Mouse (Mus musculus) embryonic facial prominence, embryonic 14.5 days (tissue): ENCODE data around the gene Ikbip. TPM values are rescaled to one million over a fixed set of nuclear protein-coding genes. Genes with fewer than 3 reads are reported as not detected.

Experiments used
- ATAC-seq: fragments of 200-750 bp; cut with Nextera tagmentation; 2 replicates; pipeline ENCODE4 v1.8.0; 2017; ENCODE audit warnings: low read depth, moderate number of reproducible peaks, moderate TSS enrichment
- DNase-seq: peaks from one replicate; pipeline ENCODE4 v3.0.0-alpha.2; 2015; ENCODE audit warnings: low spot score
- H3K27ac ChIP-seq: fragments of 300-500 bp; sonication (generic); replicated peaks from 2 replicates; pipeline ENCODE4 v1.5.1; 2014; ENCODE audit warnings: low read depth, mild to moderate bottlenecking, low read length, moderate library complexity
- H3K27me3 ChIP-seq: fragments of 300-500 bp; sonication (generic); replicated peaks from 2 replicates; pipeline ENCODE4 v1.6.1; 2014; ENCODE audit warnings: low read length; ENCODE audit not compliant: control insufficient read depth, insufficient read depth
- H3K36me3 ChIP-seq: fragments of 300-500 bp; sonication (generic); 2 replicates; pipeline ENCODE4 v1.6.1; 2014; ENCODE audit warnings: low read length, mixed read lengths; ENCODE audit not compliant: control insufficient read depth, insufficient read depth
- H3K4me1 ChIP-seq: fragments of 300-500 bp; sonication (generic); 2 replicates; pipeline ENCODE4 v1.6.1; 2014; ENCODE audit warnings: antibody characterized with exemption, low read length; ENCODE audit not compliant: control insufficient read depth, insufficient read depth
- H3K4me2 ChIP-seq: fragments of 300-500 bp; sonication (generic); 2 replicates; pipeline ENCODE4 v1.6.1; 2014; ENCODE audit warnings: low read depth, mild to moderate bottlenecking, low read length, moderate library complexity, mixed read lengths
- H3K4me3 ChIP-seq: fragments of 300-500 bp; sonication (generic); 2 replicates; pipeline ENCODE4 v1.5.1; 2014; ENCODE audit warnings: low read depth, mild to moderate bottlenecking, low read length
- H3K9ac ChIP-seq: fragments of 300-500 bp; sonication (generic); 2 replicates; pipeline ENCODE4 v1.6.1; 2014; ENCODE audit warnings: low read depth, mild to moderate bottlenecking, low read length, moderate library complexity, mixed read lengths
- H3K9me3 ChIP-seq: fragments of 300-500 bp; sonication (generic); 2 replicates; pipeline ENCODE4 v1.6.1; 2016; ENCODE audit warnings: low read length; ENCODE audit not compliant: control insufficient read depth
- WGBS: fragments of 180-500 bp; shearing (Covaris S2); extraction: QIAGEN DNeasy Blood & Tissue Kit; methylation state at CpG from one replicate; pipeline ENCODE4 v1.1.7; 2014; 5-methylcytosine and 5-hydroxymethylcytosine counted together
- polyA plus RNA-seq: library from polyadenylated mRNA; unstranded; fragments of >200 nt; fragmentation: Nextera tagmentation; extraction: Ambion mirVana; gene quantifications from 2 replicates; pipeline ENCODE4 v1.2.1, GENCODE M21; 2014

Ikbip gene
- polyA plus RNA-seq, 1 experiment from 2014 or later = 79.6 TPM

- no peak for DNase-seq
- H3K36me3 ChIP-seq = peaks cover 47% of the 10 kb centered on the region
- ATAC-seq = no peak
- H3K4me2 ChIP-seq = no peak overlapping the region
- no peaks in the 10 kb centered on the region for H3K27me3 ChIP-seq
- H3K27ac ChIP-seq = no peak overlapping the region
- no peak overlapping the region for H3K9ac ChIP-seq
- no peaks in the 10 kb centered on the region for H3K9me3 ChIP-seq
- no peak overlapping the region for H3K4me3 ChIP-seq
- H3K4me1 ChIP-seq = no peaks in the 10 kb centered on the region
- 100% methylated on average over 1 of the region's 1 CpGs for WGBS
Observed at GRCm38 (mm10) chr10:91100101-91100500, 17.4 kb downstream of the Ikbip start.

GRCm38 (mm10) chr10:91101936-91102335 is 19.2 kb downstream of the Ikbip start:
- no peak overlapping the region for H3K4me2 ChIP-seq

GRCm38 (mm10) chr10:91102799-91103590 is 20.3 kb downstream of the Ikbip start:
- no peak overlapping the region for H3K27ac ChIP-seq
- H3K9ac ChIP-seq = no peak overlapping the region
- no peak overlapping the region for H3K4me3 ChIP-seq
- H3K27me3 ChIP-seq = no peaks in the 10 kb centered on the region
- 92% methylated on average over 14 of the region's 14 CpGs for WGBS
- DNase-seq (peak; percentile 12), ATAC-seq (no peak)
- H3K9me3 ChIP-seq = no peaks in the 10 kb centered on the region
- peaks cover 27% of the 10 kb centered on the region for H3K36me3 ChIP-seq
- H3K4me2 ChIP-seq = no peak overlapping the region
- H3K4me1 ChIP-seq = no peaks in the 10 kb centered on the region

More at GRCm38 (mm10) chr10:91101936-91102335, 19.2 kb downstream of the Ikbip start:
- ATAC-seq (no peak), DNase-seq (no peak)
- no peak overlapping the region for H3K9ac ChIP-seq
- no peak overlapping the region for H3K4me3 ChIP-seq
- H3K27me3 ChIP-seq = no peaks in the 10 kb centered on the region
- no peaks in the 10 kb centered on the region for H3K9me3 ChIP-seq
- no peak overlapping the region for H3K27ac ChIP-seq
- H3K36me3 ChIP-seq = peaks cover 35% of the 10 kb centered on the region
- WGBS = 86% methylated on average over 25 of the region's 25 CpGs
- H3K4me1 ChIP-seq = no peaks in the 10 kb centered on the region

- no peak for DNase-seq
- no peak for ATAC-seq
- 0 out of 2 replicates have a peak, but pooled peaks cover 4% of the 10 kb centered on the region for H3K9me3 ChIP-seq
- no peaks in the 10 kb centered on the region for H3K4me1 ChIP-seq
- H3K27ac ChIP-seq = no peak overlapping the region
- H3K4me2 ChIP-seq = no peak overlapping the region
- no peak overlapping the region for H3K9ac ChIP-seq
- H3K4me3 ChIP-seq = no peak overlapping the region
- H3K27me3 ChIP-seq = no peaks in the 10 kb centered on the region
- H3K36me3 ChIP-seq = peaks cover 17% of the 10 kb centered on the region
- 66% methylated on average over 3 of the region's 3 CpGs for WGBS
Observed at GRCm38 (mm10) chr10:91105981-91106380, 23.2 kb downstream of the Ikbip start.

- Histone ChIP-seq H3K4me2 (no peak overlapping the region), H3K27me3 (no peaks in the 10 kb centered on the region), H3K27ac (no peak overlapping the region), H3K9me3 (peaks cover 22% of the 10 kb centered on the region; the same call in 1 of the 2 replicates), H3K36me3 (peaks cover 24% of the 10 kb centered on the region), H3K4me3 (no peak overlapping the region), H3K9ac (no peak overlapping the region), H3K4me1 (no peaks in the 10 kb centered on the region)
- no peak for DNase-seq
- ATAC-seq = 0 out of 2 replicates have a peak, but pooled peaks have one; percentile 32
- WGBS = 64% methylated on average over 4 of the region's 4 CpGs
Observed at GRCm38 (mm10) chr10:91109841-91110240, 27.1 kb downstream of the Ikbip start.

GRCm38 (mm10) chr10:91116958-91117357 is 34.2 kb downstream of the Ikbip start:
- no peak overlapping the region for H3K4me3 ChIP-seq
- no peak overlapping the region for H3K4me2 ChIP-seq
- H3K9ac ChIP-seq = no peak overlapping the region
- H3K4me1 ChIP-seq = peaks cover 3% of the 10 kb centered on the region; the same call in 1 of the 2 replicates
- H3K27ac ChIP-seq = no peak overlapping the region
- no peak for ATAC-seq
- DNase-seq = no peak
- peaks cover 92% of the 10 kb centered on the region for H3K36me3 ChIP-seq
- 89% methylated on average over 12 of the region's 12 CpGs for WGBS
- peaks cover 17% of the 10 kb centered on the region; the same call in 1 of the 2 replicates for H3K9me3 ChIP-seq
- no peaks in the 10 kb centered on the region for H3K27me3 ChIP-seq

GRCm38 (mm10) chr10:91122646-91123045 is 39.9 kb downstream of the Ikbip start:
- H3K27me3 ChIP-seq = no peaks in the 10 kb centered on the region
- peak overlapping the region; percentile 99 for H3K4me3 ChIP-seq
- H3K9ac ChIP-seq = peak overlapping the region; percentile 99
- DNase-seq (no peak), ATAC-seq (no peak)
- no peaks in the 10 kb centered on the region for H3K9me3 ChIP-seq
- H3K36me3 ChIP-seq = peaks cover 44% of the 10 kb centered on the region
- peak overlapping the region; percentile 91 for H3K4me2 ChIP-seq
- 34% methylated on average over 6 of the region's 6 CpGs for WGBS
- H3K27ac ChIP-seq = no peak overlapping the region
- H3K4me1 ChIP-seq = peaks cover 7% of the 10 kb centered on the region; the same call in 1 of the 2 replicates

- Histone ChIP-seq H3K27ac (peak overlapping the region; percentile 94), H3K36me3 (peaks cover 37% of the 10 kb centered on the region), H3K9me3 (no peaks in the 10 kb centered on the region), H3K4me2 (peak overlapping the region; percentile 91), H3K4me1 (peaks cover 7% of the 10 kb centered on the region; the same call in 1 of the 2 replicates), H3K9ac (peak overlapping the region; percentile 99), H3K4me3 (peak overlapping the region; percentile 99), H3K27me3 (no peaks in the 10 kb centered on the region)
- DNase-seq (peak; percentile 11), ATAC-seq (peak; percentile 41)
- WGBS = 0% methylated on average over 18 of the region's 44 CpGs
Observed at GRCm38 (mm10) chr10:91123281-91123827, 40.6 kb downstream of the Ikbip start.
